Comparison of ENCODE assay signal across 9 mouse cellular contexts in genomic region chr7:116131390-116131789, GRCm38 (mm10). TPM values are rescaled to one million over a fixed set of nuclear protein-coding genes. Genes with fewer than 3 reads are reported as not detected.
A peak's percentile ranks its signal among the peaks of the same experiment; 100 is the strongest.
DNase-seq lines count a peak whose midpoint lies in the region; ATAC-seq lines count a peak whose summit lies in the region.
"Had no signal": no experiment of that assay in that cellular context is flagged by ENCODE, and none has a peak within 500 bp of the region (broad histone marks: within the 10 kb centered on the region; RNA-seq: fewer than 3 reads in every experiment).

No protein-coding gene starts in this region.

- no peak for DNase-seq in heart, embryonic 10.5 days (ENCODE audit: low spot score)
- no peak for DNase-seq in heart, adult 9 months (ENCODE audit: low spot score in 2 of 2)
- DNase-seq in 416B (ENCODE audit: low read depth) = peak; percentile 87
- peak; percentile 61 for DNase-seq in embryo, embryonic 10 days (ENCODE audit: low spot score)
- no peak for DNase-seq in Muller cell, postnatal 12 days (ENCODE audit: inconsistent ontology term)
- no peak for DNase-seq in layer of hippocampus, postnatal 14 days (ENCODE audit: low spot score in 2 of 2)
- DNase-seq in frontal cortex, adult 2 months (ENCODE audit: extremely low spot score in 1 of 2, low spot score in 1 of 2) = no peak

- peaks cover 20% of the 10 kb centered on the region for H3K4me1 ChIP-seq in heart, embryonic 10.5 days
- peaks cover 13% of the 10 kb centered on the region; the same call in 1 of the 2 replicates for H3K4me1 ChIP-seq in limb, embryonic 13.5 days

- H3K27ac ChIP-seq in heart, embryonic 10.5 days = peak overlapping the region; percentile 44
- no peak overlapping the region for H3K27ac ChIP-seq in limb, embryonic 13.5 days

- no peak for ATAC-seq in limb, embryonic 13.5 days (ENCODE audit: low FRiP score, low read depth)
- ATAC-seq: Patski had no signal

- H3K4me2 ChIP-seq in limb, embryonic 13.5 days (replicated peaks) = no peak overlapping the region

- no peaks in the 10 kb centered on the region for H3K27me3 ChIP-seq in heart, embryonic 10.5 days (ENCODE audit: insufficient read depth, poor library complexity, severe bottlenecking)
- no peaks in the 10 kb centered on the region for H3K27me3 ChIP-seq in limb, embryonic 13.5 days
- H3K27me3 ChIP-seq: Patski had no signal

- H3K4me3 ChIP-seq in heart, embryonic 10.5 days = no peak overlapping the region
- no peak overlapping the region for H3K4me3 ChIP-seq in limb, embryonic 13.5 days

- no peaks in the 10 kb centered on the region for H3K9me3 ChIP-seq in heart, embryonic 10.5 days
- H3K9me3 ChIP-seq in limb, embryonic 13.5 days = no peaks in the 10 kb centered on the region

- H3K9ac ChIP-seq in limb, embryonic 13.5 days = peak overlapping the region; percentile 4; the same call in 1 of the 2 replicates

- peaks cover 71% of the 10 kb centered on the region for H3K36me3 ChIP-seq in heart, embryonic 10.5 days
- no peaks in the 10 kb centered on the region for H3K36me3 ChIP-seq in limb, embryonic 13.5 days

- 17% methylated on average over 4 of the region's 4 CpGs for WGBS in heart, embryonic 10.5 days
- 24% methylated on average over 4 of the region's 4 CpGs for WGBS in limb, embryonic 13.5 days

RNA-seq across cellular contexts. Expression of gene Gm4353, which starts 47.0 kb away (rescaled TPM):
- polyA plus RNA-seq in heart, embryonic 10.5 days (2016; fragmentation: Nextera tagmentation; extraction: Ambion mirVana) = 0.55 and 0.85 TPM in 2 replicates
- 1.6 and 1.7 TPM in 2 replicates for polyA plus RNA-seq in limb, embryonic 13.5 days (2015; fragmentation: Nextera tagmentation; extraction: Ambion mirVana)
- total RNA-seq in layer of hippocampus, postnatal 14 days (2021) = 1 to 10 TPM; 2.9 to 4.3 TPM
- 0.44 and 0.74 TPM in 2 replicates for polyA plus RNA-seq in frontal cortex, adult 2 months (2012; rRNA removed)

Comparison
In these comparisons a context has a peak if more than half of its experiments do, and no peak if none do; other contexts are left out.
1. DNase-seq: peak in 416B (single experiment) and embryo, embryonic 10 days (single experiment); none in heart, embryonic 10.5 days (single experiment), heart, adult 9 months (0 of 2), Muller cell, postnatal 12 days (single experiment), layer of hippocampus, postnatal 14 days (0 of 2) and frontal cortex, adult 2 months (0 of 2).